Mouse (Mus musculus): ENCODE results near the gene Cstad. TPM values are rescaled to one million over a fixed set of nuclear protein-coding genes. Genes with fewer than 3 reads are reported as not detected.

Cstad gene
- polyA plus RNA-seq, 1 experiment from 2014 or later: 2.1 TPM

GRCm38 (mm10) chr2:30608690-30609201 is 13.9 kb downstream of the Cstad start:
- H3K4me3 ChIP-seq (replicated peaks; ENCODE audit: low read depth, low read length): no peak overlapping the region
- H3K9me3 ChIP-seq (replicated peaks; ENCODE audit: low read length): no peaks in the 10 kb centered on the region
- peaks cover 33% of the 10 kb centered on the region for H3K4me1 ChIP-seq (replicated peaks; ENCODE audit: insufficient read depth, low read length)
- ATAC-seq (replicated peaks; ENCODE audit: low FRiP score, low read depth): no peak
- H3K27me3 ChIP-seq (ENCODE audit: insufficient read depth, low read length): no peaks in the 10 kb centered on the region
- no peak overlapping the region for H3K4me2 ChIP-seq (ENCODE audit: low read length)
- no peak for TF ChIP-seq CTCF (IDR thresholded peaks at IDR 0.05; ENCODE audit: low read depth)
- no peak overlapping the region for H3K27ac ChIP-seq
- 88% methylated on average over 10 of the region's 10 CpGs for WGBS
- H3K36me3 ChIP-seq (ENCODE audit: insufficient read depth, low read length): no peaks in the 10 kb centered on the region
- DNase-seq (ENCODE audit: low spot score): no peak
- no peak overlapping the region for H3K9ac ChIP-seq (ENCODE audit: low read depth, low read length)

GRCm38 (mm10) chr2:30613574-30613973 is 18.7 kb downstream of the Cstad start:
- H3K4me2 ChIP-seq (ENCODE audit: low read length): peak overlapping the region; percentile 32
- ATAC-seq (replicated peaks; ENCODE audit: low FRiP score, low read depth) (0 out of 2 replicates have a peak, but pooled peaks have one; percentile 20), DNase-seq (ENCODE audit: low spot score) (peak; percentile 95)
- H3K4me3 ChIP-seq (replicated peaks; ENCODE audit: low read depth, low read length): no peak overlapping the region
- H3K4me1 ChIP-seq (replicated peaks; ENCODE audit: insufficient read depth, low read length): peaks cover 13% of the 10 kb centered on the region
- H3K9ac ChIP-seq (ENCODE audit: low read depth, low read length): peak overlapping the region; percentile 32; the same call in 1 of the 2 replicates
- peak overlapping the region; percentile 81 for H3K27ac ChIP-seq
- H3K9me3 ChIP-seq (replicated peaks; ENCODE audit: low read length): no peaks in the 10 kb centered on the region
- no peaks in the 10 kb centered on the region for H3K27me3 ChIP-seq (ENCODE audit: insufficient read depth, low read length)
- no peaks in the 10 kb centered on the region for H3K36me3 ChIP-seq (ENCODE audit: insufficient read depth, low read length)
- 2% methylated on average over 18 of the region's 18 CpGs for WGBS
- peak; percentile 71 for TF ChIP-seq CTCF (IDR thresholded peaks at IDR 0.05; ENCODE audit: low read depth)

- Histone ChIP-seq H3K4me2 (ENCODE audit: low read length) (peak overlapping the region; percentile 32), H3K4me3 (replicated peaks; ENCODE audit: low read depth, low read length) (no peak overlapping the region), H3K9ac (ENCODE audit: low read depth, low read length) (peak overlapping the region; percentile 32; the same call in 1 of the 2 replicates), H3K36me3 (ENCODE audit: insufficient read depth, low read length) (no peaks in the 10 kb centered on the region), H3K9me3 (replicated peaks; ENCODE audit: low read length) (no peaks in the 10 kb centered on the region), H3K27ac (peak overlapping the region; percentile 81), H3K4me1 (replicated peaks; ENCODE audit: insufficient read depth, low read length) (peaks cover 13% of the 10 kb centered on the region), H3K27me3 (ENCODE audit: insufficient read depth, low read length) (no peaks in the 10 kb centered on the region)
- ATAC-seq (replicated peaks; ENCODE audit: low FRiP score, low read depth): no peak
- no peak for TF ChIP-seq CTCF (IDR thresholded peaks at IDR 0.05; ENCODE audit: low read depth)
- 36% methylated on average over 9 of the region's 9 CpGs for WGBS
- DNase-seq (ENCODE audit: low spot score): no peak
These were observed 19.5 kb downstream of the Cstad start for GRCm38 (mm10) chr2:30614151-30614923.

- ATAC-seq (replicated peaks; ENCODE audit: low FRiP score, low read depth) (no peak), DNase-seq (ENCODE audit: low spot score) (no peak)
- Histone ChIP-seq H3K36me3 (ENCODE audit: insufficient read depth, low read length) (no peaks in the 10 kb centered on the region), H3K27me3 (ENCODE audit: insufficient read depth, low read length) (no peaks in the 10 kb centered on the region), H3K9me3 (replicated peaks; ENCODE audit: low read length) (no peaks in the 10 kb centered on the region), H3K4me2 (ENCODE audit: low read length) (no peak overlapping the region), H3K9ac (ENCODE audit: low read depth, low read length) (no peak overlapping the region), H3K27ac (no peak overlapping the region), H3K4me3 (replicated peaks; ENCODE audit: low read depth, low read length) (no peak overlapping the region), H3K4me1 (replicated peaks; ENCODE audit: insufficient read depth, low read length) (peaks cover 16% of the 10 kb centered on the region)
- 98% methylated on average over 2 of the region's 2 CpGs for WGBS
- TF ChIP-seq CTCF (IDR thresholded peaks at IDR 0.05; ENCODE audit: low read depth): no peak
These were observed 21.0 kb downstream of the Cstad start for GRCm38 (mm10) chr2:30615869-30616268.

GRCm38 (mm10) chr2:30616464-30616863 is 21.6 kb downstream of the Cstad start:
- WGBS: 63% methylated on average over 6 of the region's 6 CpGs
- peaks cover 16% of the 10 kb centered on the region for H3K4me1 ChIP-seq (replicated peaks; ENCODE audit: insufficient read depth, low read length)

GRCm38 (mm10) chr2:30618487-30619248 is 23.8 kb downstream of the Cstad start:
- peak; percentile 87 for ATAC-seq (replicated peaks; ENCODE audit: low FRiP score, low read depth)

More at GRCm38 (mm10) chr2:30616464-30616863, 21.6 kb downstream of the Cstad start:
- Histone ChIP-seq H3K4me2 (ENCODE audit: low read length) (no peak overlapping the region), H3K27me3 (ENCODE audit: insufficient read depth, low read length) (no peaks in the 10 kb centered on the region), H3K36me3 (ENCODE audit: insufficient read depth, low read length) (no peaks in the 10 kb centered on the region), H3K9me3 (replicated peaks; ENCODE audit: low read length) (no peaks in the 10 kb centered on the region), H3K9ac (ENCODE audit: low read depth, low read length) (no peak overlapping the region), H3K27ac (no peak overlapping the region), H3K4me3 (replicated peaks; ENCODE audit: low read depth, low read length) (no peak overlapping the region)
- no peak for ATAC-seq (replicated peaks; ENCODE audit: low FRiP score, low read depth)
- DNase-seq (ENCODE audit: low spot score): no peak
- no peak for TF ChIP-seq CTCF (IDR thresholded peaks at IDR 0.05; ENCODE audit: low read depth)

More at GRCm38 (mm10) chr2:30618487-30619248, 23.8 kb downstream of the Cstad start:
- H3K4me3 ChIP-seq (replicated peaks; ENCODE audit: low read depth, low read length): no peak overlapping the region
- 0 out of 2 replicates have a peak overlapping the region, but pooled peaks have one; percentile 15 for H3K9ac ChIP-seq (ENCODE audit: low read depth, low read length)
- H3K36me3 ChIP-seq (ENCODE audit: insufficient read depth, low read length): no peaks in the 10 kb centered on the region
- peak; percentile 82 for DNase-seq (ENCODE audit: low spot score)
- H3K4me1 ChIP-seq (replicated peaks; ENCODE audit: insufficient read depth, low read length): peaks cover 15% of the 10 kb centered on the region
- WGBS: 36% methylated on average over 6 of the region's 6 CpGs
- H3K4me2 ChIP-seq (ENCODE audit: low read length): no peak overlapping the region
- no peak for TF ChIP-seq CTCF (IDR thresholded peaks at IDR 0.05; ENCODE audit: low read depth)
- H3K27ac ChIP-seq: peak overlapping the region; percentile 82
- H3K9me3 ChIP-seq (replicated peaks; ENCODE audit: low read length): no peaks in the 10 kb centered on the region
- no peaks in the 10 kb centered on the region for H3K27me3 ChIP-seq (ENCODE audit: insufficient read depth, low read length)

All from kidney, postnatal 0 days (tissue).